Mouse (Mus musculus): ENCODE data around the gene Ssty2.
"Not testable (repeated sequence)": the region's sequence is repeated elsewhere in the genome, so short reads cannot be mapped to it uniquely, and the experiment has no call there.

The Ssty2 gene

DNA sequence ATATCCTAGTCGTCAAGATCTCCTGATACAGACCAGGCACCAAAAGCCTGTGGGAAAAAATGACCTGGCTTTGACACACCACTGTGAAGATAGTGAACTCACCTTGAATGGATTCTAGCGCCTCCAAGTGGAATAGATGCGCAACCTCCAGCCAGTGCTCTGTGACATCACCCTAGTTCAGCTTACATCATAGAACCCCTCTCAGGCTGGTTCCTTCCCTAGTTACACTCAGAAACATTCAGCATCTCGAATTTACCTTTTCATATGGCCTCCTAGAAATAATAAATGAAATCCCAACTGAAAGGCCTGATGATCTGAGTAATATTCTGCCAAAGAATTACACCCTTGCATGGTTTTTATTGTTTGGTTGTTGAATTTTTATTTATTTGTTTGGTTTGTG, at the start of gene Ssty2:
Gene Ssty2, minus strand, starts transcription at position 101 of the 400 bp plus-strand sequence.
- DNase-seq (ENCODE audit: low read depth, low spot score): not testable (repeated sequence)
